8 mouse cellular contexts compared by ENCODE assay signal in the genomic region with DNA sequence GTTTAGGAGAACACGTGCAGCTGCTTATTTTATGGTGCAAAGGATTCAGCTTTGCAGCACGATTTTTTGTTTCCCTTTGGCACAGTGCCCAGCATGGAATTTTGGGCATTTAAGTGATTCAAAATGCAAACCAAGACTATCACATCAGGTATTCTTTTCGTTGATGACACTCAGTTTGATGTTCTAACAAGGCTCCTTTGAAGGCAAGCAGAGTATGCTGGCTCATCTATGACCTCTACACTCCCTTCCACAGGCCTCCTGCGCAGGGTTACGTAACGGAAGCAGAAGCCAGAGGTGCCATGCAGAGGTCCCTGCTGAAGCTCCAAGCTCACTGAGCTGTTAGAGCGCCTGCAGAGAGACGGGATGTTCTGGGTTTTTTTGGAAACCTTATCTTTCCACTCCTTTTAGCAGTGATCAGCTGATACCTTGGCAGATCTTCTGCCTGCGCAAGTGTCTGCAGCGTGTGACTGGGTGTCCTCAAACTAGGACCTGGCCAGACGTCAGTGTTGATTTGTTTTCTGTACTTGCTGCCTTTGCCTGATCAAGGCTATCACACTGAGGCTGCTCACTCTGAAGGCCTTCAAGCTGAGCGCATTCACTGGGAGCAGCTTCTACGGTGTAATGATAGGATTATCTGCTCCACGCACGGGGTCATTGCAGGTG. TPM values are rescaled to one million over a fixed set of nuclear protein-coding genes. Genes with fewer than 3 reads are reported as not detected.
DNase-seq lines count a peak whose midpoint lies in the region; ATAC-seq and TF ChIP-seq lines count a peak whose summit lies in the region.

No protein-coding gene starts in this region.

- 0 out of 2 replicates have a peak overlapping the region, but pooled peaks have one; percentile 10 for H3K9ac ChIP-seq in midbrain, embryonic 13.5 days (replicated peaks)
- no peak overlapping the region for H3K9ac ChIP-seq in midbrain, embryonic 16.5 days (ENCODE audit: low read depth, low read length)
- H3K9ac ChIP-seq in hindbrain, embryonic 11.5 days (ENCODE audit: low read depth, low read length), result no peak overlapping the region

- H3K27me3 ChIP-seq in midbrain, embryonic 13.5 days, result no peaks in the 10 kb centered on the region
- H3K27me3 ChIP-seq in midbrain, embryonic 16.5 days (ENCODE audit: control insufficient read depth, insufficient read depth, low read depth, low read length), result no peaks in the 10 kb centered on the region
- H3K27me3 ChIP-seq in hindbrain, embryonic 11.5 days (ENCODE audit: control insufficient read depth, insufficient read depth, low read length), result no peaks in the 10 kb centered on the region

- intact Hi-C loops in left cerebral cortex, adult 2 months (cut with DNase I), result loop anchor here (2.0 to 5.0 kb wide), 2 partner anchors 83 to 177 kb away; no protein-coding TSS in a partner anchor

- H3K4me3 ChIP-seq in midbrain, embryonic 13.5 days (replicated peaks), result no peak overlapping the region
- no peak overlapping the region for H3K4me3 ChIP-seq in midbrain, embryonic 16.5 days (ENCODE audit: low read depth, low read length)
- no peak overlapping the region for H3K4me3 ChIP-seq in left cerebral cortex, adult 2 months
- no peak overlapping the region for H3K4me3 ChIP-seq in hindbrain, embryonic 11.5 days (ENCODE audit: low read depth, low read length)

- no peak for ATAC-seq in midbrain, embryonic 13.5 days
- no peak for ATAC-seq in midbrain, embryonic 16.5 days
- ATAC-seq in hindbrain, embryonic 11.5 days (ENCODE audit: low FRiP score), result no peak

- no peak overlapping the region for H3K27ac ChIP-seq in midbrain, embryonic 13.5 days
- H3K27ac ChIP-seq in midbrain, embryonic 16.5 days (ENCODE audit: low read length), result no peak overlapping the region; the same call in 1 of the 2 replicates
- H3K27ac ChIP-seq in left cerebral cortex, adult 2 months, result peak overlapping the region; percentile 92
- no peak overlapping the region for H3K27ac ChIP-seq in hindbrain, embryonic 11.5 days (ENCODE audit: low read depth, low read length)

- WGBS in midbrain, embryonic 13.5 days, result 66% methylated on average over 15 of the region's 15 CpGs
- WGBS in midbrain, embryonic 16.5 days, result 56% methylated on average over 15 of the region's 15 CpGs
- 84% methylated on average over 15 of the region's 15 CpGs for WGBS in hindbrain, embryonic 11.5 days

- no peaks in the 10 kb centered on the region for H3K9me3 ChIP-seq in midbrain, embryonic 13.5 days
- H3K9me3 ChIP-seq in midbrain, embryonic 16.5 days (replicated peaks; ENCODE audit: control insufficient read depth, low read length, poor library complexity, severe bottlenecking), result no peaks in the 10 kb centered on the region
- H3K9me3 ChIP-seq in hindbrain, embryonic 11.5 days (ENCODE audit: control insufficient read depth, low read length), result no peaks in the 10 kb centered on the region

- peak; percentile 86 for DNase-seq in brain, adult 2 months (ENCODE audit: low read depth, low spot score)
- peak; percentile 99 for DNase-seq in heart, adult 11 months
- DNase-seq in left cerebral cortex, adult 2 months (ENCODE audit: extremely low spot score in 1 of 2, low spot score in 2 of 2), result peak; percentile 42 to 56
- peak; percentile 39 to 69 for DNase-seq in right cerebral cortex, postnatal 36 days (ENCODE audit: low spot score in 2 of 2)
- DNase-seq in hindbrain, embryonic 11.5 days (ENCODE audit: low spot score), result no peak
- DNase-seq in urinary bladder, postnatal 10 days (ENCODE audit: low spot score), result no peak

- no peak overlapping the region for H3K4me2 ChIP-seq in midbrain, embryonic 13.5 days (replicated peaks)
- H3K4me2 ChIP-seq in midbrain, embryonic 16.5 days (ENCODE audit: low read length), result no peak overlapping the region
- no peak overlapping the region for H3K4me2 ChIP-seq in hindbrain, embryonic 11.5 days (replicated peaks; ENCODE audit: low read depth, low read length)

- no peak for TF ChIP-seq CTCF in left cerebral cortex, adult 2 months (IDR thresholded peaks at IDR 0.05)

- H3K4me1 ChIP-seq in midbrain, embryonic 13.5 days (replicated peaks), result peaks cover 15% of the 10 kb centered on the region
- H3K4me1 ChIP-seq in midbrain, embryonic 16.5 days (ENCODE audit: control insufficient read depth, insufficient read depth, low read length), result peaks cover 9% of the 10 kb centered on the region
- H3K4me1 ChIP-seq in hindbrain, embryonic 11.5 days (replicated peaks; ENCODE audit: control insufficient read depth, insufficient read depth, low read length), result no peaks in the 10 kb centered on the region

- peaks cover 6% of the 10 kb centered on the region; the same call in 1 of the 2 replicates for H3K36me3 ChIP-seq in midbrain, embryonic 13.5 days
- H3K36me3 ChIP-seq in midbrain, embryonic 16.5 days (ENCODE audit: control insufficient read depth, insufficient read depth, low read length), result 0 out of 2 replicates have a peak, but pooled peaks cover 2% of the 10 kb centered on the region
- no peaks in the 10 kb centered on the region for H3K36me3 ChIP-seq in hindbrain, embryonic 11.5 days (ENCODE audit: control insufficient read depth, insufficient read depth, low read length)

RNA-seq across cellular contexts. Expression of a gene that starts 3.0 kb away (rescaled TPM):
- 22.2 and 23.5 TPM in 2 replicates for polyA plus RNA-seq in midbrain, embryonic 13.5 days (2015; fragmentation: Nextera tagmentation; extraction: Ambion mirVana)
- polyA plus RNA-seq in midbrain, embryonic 16.5 days (2015; fragmentation: Nextera tagmentation; extraction: Ambion mirVana), result 20.6 and 21.7 TPM in 2 replicates
- total RNA-seq in left cerebral cortex, adult 2 months (2021), result 10 to 100 TPM in 1 of 2 experiments, 1 to 10 TPM in 1; 9.6 to 10.7 TPM
- polyA plus RNA-seq in hindbrain, embryonic 11.5 days (2014; fragmentation: Nextera tagmentation; extraction: Ambion mirVana), result 18.0 and 20.0 TPM in 2 replicates

Comparison
In these comparisons a context has a peak if more than half of its experiments do, and no peak if none do; other contexts are left out.
1. DNase-seq: peak in brain, adult 2 months (single experiment), heart, adult 11 months (single experiment), left cerebral cortex, adult 2 months (2 of 2) and right cerebral cortex, postnatal 36 days (2 of 2); none in hindbrain, embryonic 11.5 days (single experiment) and urinary bladder, postnatal 10 days (single experiment).